Mouse (Mus musculus) heart, adult 8-10 months (tissue): ENCODE measurements around the gene Ftsj1. TPM values are rescaled to one million over a fixed set of nuclear protein-coding genes. Genes with fewer than 3 reads are reported as not detected.

Experiments
- DNase-seq: peaks from one replicate; pipeline ENCODE4 v3.0.0; 2022; ENCODE audit warnings: low spot score
- total RNA-seq, 4 experiments: library from RNA; stranded (reverse); gene quantifications; 2 replicates each; pipeline ENCODE4 v1.2.4; 2022

Gene Ftsj1
- total RNA-seq, 4 experiments from 2014 or later, result 9.8 to 12.3 (median 11.2) TPM

- no peak for DNase-seq
Measured at GRCm38 (mm10) chrX:8218114-8218513, 34.1 kb downstream of the Ftsj1 start.

- no peak for DNase-seq
Measured at GRCm38 (mm10) chrX:8217383-8217782, 34.8 kb downstream of the Ftsj1 start.

GRCm38 (mm10) chrX:8211490-8212207 lies 40.6 kb downstream of the Ftsj1 start:
- DNase-seq, result no peak

GRCm38 (mm10) chrX:8209720-8210119 lies 42.5 kb downstream of the Ftsj1 start:
- no peak for DNase-seq

GRCm38 (mm10) chrX:8207224-8207623 lies 45.0 kb downstream of the Ftsj1 start:
- DNase-seq, result no peak

GRCm38 (mm10) chrX:8206694-8207197 lies 45.5 kb downstream of the Ftsj1 start:
- no peak for DNase-seq

GRCm38 (mm10) chrX:8206015-8206693 lies 46.1 kb downstream of the Ftsj1 start, which contains the start of gene Porcn:
Gene Porcn (minus strand): TSS chrX:8206525.
- DNase-seq, result peak; percentile 78

GRCm38 (mm10) chrX:8205551-8205950 lies 46.7 kb downstream of the Ftsj1 start:
- no peak for DNase-seq

- no peak for DNase-seq
Measured at GRCm38 (mm10) chrX:8205088-8205487, 47.1 kb downstream of the Ftsj1 start.

GRCm38 (mm10) chrX:8204076-8204475 lies 48.1 kb downstream of the Ftsj1 start:
- no peak for DNase-seq

GRCm38 (mm10) chrX:8203105-8203504 lies 49.1 kb downstream of the Ftsj1 start:
- DNase-seq, result no peak

GRCm38 (mm10) chrX:8193419-8193723 lies 58.8 kb downstream of the Ftsj1 start, which contains the start of gene Ebp:
Gene Ebp (minus strand): TSS chrX:8193512.
- no peak for DNase-seq

- peak; percentile 84 for DNase-seq
Measured at GRCm38 (mm10) chrX:8192640-8193418, 59.4 kb downstream of the Ftsj1 start.

- no peak for DNase-seq
Measured at GRCm38 (mm10) chrX:8192126-8192639, 60.0 kb downstream of the Ftsj1 start.

Other genes starting within 250 kb of the Ftsj1 start
- not detected for gene Glod5, start 233.9 kb downstream of the Ftsj1 start, total RNA-seq
- gene Suv39h1, start 177.6 kb downstream of the Ftsj1 start, total RNA-seq, result 1 to 10 TPM; 4.0 to 6.4 (median 4.5) TPM
- 1 to 10 TPM; 1.3 to 2.5 (median 1.6) TPM for gene Was, start 161.9 kb downstream of the Ftsj1 start, total RNA-seq
- 10 to 100 TPM; 34.2 to 48.2 (median 41.0) TPM for gene Wdr13, start 119.5 kb downstream of the Ftsj1 start, total RNA-seq
- 100 to 1,000 TPM in 1 of 4 experiments, 10 to 100 TPM in 3; 38.2 to 113 (median 59.5) TPM for gene Rbm3, start 106.5 kb downstream of the Ftsj1 start, total RNA-seq
- gene Tbc1d25, start 76.2 kb downstream of the Ftsj1 start, total RNA-seq, result 1 to 10 TPM; 3.1 to 5.5 (median 4.4) TPM
- gene Ebp, start 58.9 kb downstream of the Ftsj1 start, total RNA-seq, result 10 to 100 TPM; 14.5 to 21.8 (median 17.8) TPM
- gene Porcn, start 45.9 kb downstream of the Ftsj1 start, total RNA-seq, result 1 to 10 TPM; 2.1 to 3.9 (median 2.9) TPM
- under 1 TPM in 3 of 4 experiments, not detected in 1; 0.31 to 0.98 (median 0.43) TPM for gene Slc38a5, start 18.7 kb upstream of the Ftsj1 start, total RNA-seq
- not detected for gene Ssxb10, start 75.0 kb upstream of the Ftsj1 start, total RNA-seq
- not detected for gene Ssxb9, start 114.6 kb upstream of the Ftsj1 start, total RNA-seq
- gene Ssxb1, start 160.9 kb upstream of the Ftsj1 start, total RNA-seq, result not detected
- not detected for gene Ssxb2, start 209.3 kb upstream of the Ftsj1 start, total RNA-seq